Mouse (Mus musculus) layer of hippocampus, adult 11-12 months (tissue): ENCODE data around the gene Stox2.
A peak's percentile ranks its signal among the peaks of the same experiment; 100 is the strongest.
"Not testable (repeated sequence)": the region's sequence is repeated elsewhere in the genome, so short reads cannot be mapped to it uniquely, and the experiment has no call there.

Experiments used
- DNase-seq: peaks from one replicate; pipeline ENCODE4 v3.0.0; 2022; ENCODE audit warnings: low spot score

Stox2 gene

GRCm38 (mm10) chr8:47446312-47447046, at the start of gene Stox2:
Gene Stox2 (minus strand): TSS chr8:47446362.
- DNase-seq: no peak

DNA sequence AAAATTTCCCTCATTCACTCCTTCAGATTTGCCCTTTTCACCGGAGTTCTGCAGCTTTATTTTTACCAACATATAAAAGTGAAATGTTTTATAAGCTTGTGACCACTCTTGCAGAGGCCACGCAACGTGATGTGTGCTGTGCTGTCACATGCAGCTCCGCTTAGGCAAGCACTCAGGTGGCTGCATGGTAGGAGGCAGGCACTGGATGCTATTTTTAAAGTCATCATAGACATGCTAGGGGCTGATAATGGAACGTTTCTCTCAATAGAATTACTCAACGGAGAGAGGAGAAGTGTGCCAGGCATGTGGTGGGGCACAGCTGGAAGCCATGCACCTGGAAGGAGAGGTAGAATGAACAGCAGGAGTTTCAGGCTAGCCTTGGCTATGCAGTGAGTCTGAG, 49.3 kb upstream of the Stox2 start:
- DNase-seq: no peak

GRCm38 (mm10) chr8:47494602-47495153, 48.5 kb upstream of the Stox2 start:
- DNase-seq: no peak

- no peak for DNase-seq
Measured at GRCm38 (mm10) chr8:47493106-47493505, 46.9 kb upstream of the Stox2 start.

DNA sequence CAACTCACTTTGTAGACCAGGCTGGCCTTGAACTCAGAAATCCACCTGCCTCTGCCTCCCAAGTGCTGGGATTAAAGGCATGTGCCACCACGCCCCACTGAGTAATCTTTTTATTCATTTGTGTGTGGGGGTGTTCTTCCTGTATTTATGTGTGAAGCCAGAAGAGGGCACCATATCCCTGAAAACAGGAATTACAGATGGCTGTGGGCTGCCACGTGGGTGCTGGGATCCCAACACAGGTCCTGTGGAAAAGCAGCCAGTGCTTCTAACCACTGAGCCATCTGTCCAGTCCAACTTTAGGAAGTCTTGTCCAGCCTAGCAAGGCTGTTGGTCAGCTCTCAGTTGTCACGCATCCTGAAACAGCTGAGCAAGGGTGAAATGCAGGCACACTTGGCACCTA, 41.1 kb upstream of the Stox2 start:
- no peak for DNase-seq

DNA sequence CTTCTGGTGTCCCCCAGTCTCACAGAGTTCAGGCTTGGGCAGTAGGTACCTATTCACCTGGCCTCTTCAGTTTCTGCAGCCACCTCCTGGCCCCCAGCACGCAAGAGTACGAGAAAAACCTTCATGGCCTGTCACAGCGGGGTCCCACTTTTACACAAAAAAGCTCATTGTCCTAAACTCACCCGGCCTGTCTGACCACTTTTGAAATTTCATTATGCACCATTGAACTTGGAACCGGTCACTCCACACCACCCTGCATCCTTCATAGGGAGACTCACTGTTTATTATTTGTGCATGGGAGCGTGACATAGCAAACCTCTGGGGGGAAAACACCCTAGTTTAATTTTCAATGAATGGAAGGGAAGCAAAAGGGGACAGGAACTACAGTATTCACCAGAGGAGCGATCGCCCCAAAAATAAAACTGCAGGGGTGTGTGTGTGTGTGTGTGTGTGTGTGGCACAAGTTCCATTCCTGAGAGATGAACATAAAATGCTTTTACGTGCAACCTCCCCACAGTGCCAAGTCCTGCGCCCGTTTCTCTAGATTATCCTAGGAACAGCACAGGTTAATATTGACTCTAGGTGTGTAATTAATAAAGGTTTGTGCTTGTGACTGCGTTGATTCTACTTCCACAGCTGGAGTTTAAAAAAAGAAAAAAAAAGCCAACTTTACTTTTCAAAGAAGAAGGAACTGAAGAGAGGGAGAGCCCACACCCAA, 36.4 kb upstream of the Stox2 start:
- DNase-seq: no peak

- no peak for DNase-seq
Measured at GRCm38 (mm10) chr8:47480039-47480438, 33.9 kb upstream of the Stox2 start.

GRCm38 (mm10) chr8:47461650-47462049, 15.5 kb upstream of the Stox2 start:
- peak; percentile 52 for DNase-seq

DNA sequence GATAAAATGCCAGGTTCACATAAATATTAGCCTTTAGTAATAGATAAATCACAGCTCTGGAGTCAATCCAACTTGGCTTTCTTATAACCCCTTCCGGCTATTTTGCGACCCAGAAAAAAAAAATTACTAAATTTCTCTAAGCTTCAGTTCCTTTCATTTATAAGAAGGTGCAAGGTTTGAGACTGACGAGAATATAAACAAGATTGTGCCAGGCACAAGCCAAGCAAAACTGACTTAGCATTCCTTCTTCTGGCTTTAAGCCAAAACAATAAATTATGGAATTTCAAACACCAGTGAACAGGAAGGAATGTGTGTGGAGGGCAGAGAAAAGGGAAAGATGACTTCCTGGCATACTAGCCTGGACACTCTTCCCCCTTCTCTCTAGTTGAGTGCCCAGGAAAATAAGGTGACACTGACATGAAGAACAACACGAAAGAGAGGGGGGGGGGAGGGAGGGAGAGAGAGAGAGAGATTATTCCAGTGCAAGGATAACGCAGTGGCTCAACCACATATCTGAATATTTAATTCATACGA, 13.1 kb upstream of the Stox2 start:
- no peak for DNase-seq

GRCm38 (mm10) chr8:47458591-47458990, 12.4 kb upstream of the Stox2 start:
- no peak for DNase-seq

DNA sequence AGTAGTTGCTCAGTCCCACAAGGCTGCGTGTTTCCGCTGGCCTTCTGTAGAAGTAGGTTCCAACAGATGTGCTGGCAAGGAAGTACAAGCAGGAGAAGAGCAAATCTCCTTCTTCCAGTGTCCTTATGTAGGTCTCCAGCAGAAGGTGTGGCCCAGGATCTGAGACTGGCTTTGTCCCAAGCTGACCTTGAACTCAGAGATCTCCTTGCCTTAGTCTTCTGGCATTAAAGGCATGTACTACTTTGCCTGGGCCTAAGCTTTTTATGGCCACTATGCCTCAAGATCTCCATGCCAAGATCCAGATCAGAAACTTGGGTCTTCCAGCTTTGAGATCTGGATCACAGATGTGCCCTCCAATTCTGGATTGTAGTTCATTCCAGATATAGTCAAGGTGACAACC, 3.0 kb upstream of the Stox2 start:
- not testable (repeated sequence) for DNase-seq

GRCm38 (mm10) chr8:47439271-47439670, 6.9 kb downstream of the Stox2 start:
- no peak for DNase-seq

DNA sequence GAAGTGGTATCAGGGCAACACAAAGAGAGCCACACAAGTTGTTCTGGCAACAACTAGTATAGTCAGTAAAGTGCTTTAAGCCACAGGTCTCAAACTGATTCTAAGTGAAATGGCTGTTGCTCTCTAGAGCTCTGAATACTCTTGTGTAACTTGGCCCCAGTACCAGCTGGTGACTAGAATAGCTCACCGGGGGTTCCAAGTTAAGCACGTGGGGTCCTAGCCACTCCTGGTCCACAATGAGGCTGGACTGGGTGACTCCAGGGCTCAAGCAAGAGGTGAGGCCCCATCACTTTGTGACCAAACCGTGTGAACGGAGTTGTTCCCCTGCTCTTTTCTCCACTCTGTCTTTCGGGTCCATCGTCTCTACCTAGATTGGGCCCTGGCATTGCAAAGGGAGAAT, 8.2 kb downstream of the Stox2 start:
- DNase-seq: no peak

GRCm38 (mm10) chr8:47435861-47436260, 10.3 kb downstream of the Stox2 start:
- no peak for DNase-seq

GRCm38 (mm10) chr8:47435412-47435811, 10.8 kb downstream of the Stox2 start:
- no peak for DNase-seq

DNA sequence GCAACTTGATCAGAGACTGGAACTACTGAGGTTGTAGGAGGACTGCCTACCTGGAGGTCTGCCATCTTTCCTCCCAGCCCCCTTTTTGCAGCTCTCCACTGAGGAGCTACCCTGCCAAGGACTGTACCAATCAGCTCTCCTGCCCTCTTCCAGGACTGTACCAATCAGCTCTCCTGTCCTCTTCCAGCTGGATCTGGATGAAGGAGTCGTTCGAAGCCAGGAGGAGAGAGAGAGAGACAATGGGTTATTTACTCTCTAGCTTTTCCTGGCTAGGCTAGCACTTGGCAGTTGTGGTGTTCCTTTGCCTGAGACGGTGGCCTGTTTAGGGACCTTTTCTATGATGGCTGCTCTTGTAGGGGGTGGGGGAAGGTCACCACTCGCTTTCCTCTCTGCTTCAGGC, 14.9 kb downstream of the Stox2 start:
- DNase-seq: peak; percentile 32

DNA sequence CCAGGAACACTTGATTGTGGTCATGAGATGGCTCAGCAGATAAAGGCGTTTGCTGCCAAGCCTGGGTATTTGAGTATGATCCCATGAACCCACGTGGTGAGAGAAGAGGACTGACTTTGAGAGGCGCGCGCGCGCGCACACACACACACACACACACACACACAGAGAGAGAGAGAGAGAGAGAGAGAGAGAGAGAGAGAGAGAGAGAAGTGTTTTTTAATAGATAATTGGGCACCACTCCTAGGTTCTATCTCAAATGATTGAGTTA, 32.0 kb downstream of the Stox2 start:
- not testable (repeated sequence) for DNase-seq

DNA sequence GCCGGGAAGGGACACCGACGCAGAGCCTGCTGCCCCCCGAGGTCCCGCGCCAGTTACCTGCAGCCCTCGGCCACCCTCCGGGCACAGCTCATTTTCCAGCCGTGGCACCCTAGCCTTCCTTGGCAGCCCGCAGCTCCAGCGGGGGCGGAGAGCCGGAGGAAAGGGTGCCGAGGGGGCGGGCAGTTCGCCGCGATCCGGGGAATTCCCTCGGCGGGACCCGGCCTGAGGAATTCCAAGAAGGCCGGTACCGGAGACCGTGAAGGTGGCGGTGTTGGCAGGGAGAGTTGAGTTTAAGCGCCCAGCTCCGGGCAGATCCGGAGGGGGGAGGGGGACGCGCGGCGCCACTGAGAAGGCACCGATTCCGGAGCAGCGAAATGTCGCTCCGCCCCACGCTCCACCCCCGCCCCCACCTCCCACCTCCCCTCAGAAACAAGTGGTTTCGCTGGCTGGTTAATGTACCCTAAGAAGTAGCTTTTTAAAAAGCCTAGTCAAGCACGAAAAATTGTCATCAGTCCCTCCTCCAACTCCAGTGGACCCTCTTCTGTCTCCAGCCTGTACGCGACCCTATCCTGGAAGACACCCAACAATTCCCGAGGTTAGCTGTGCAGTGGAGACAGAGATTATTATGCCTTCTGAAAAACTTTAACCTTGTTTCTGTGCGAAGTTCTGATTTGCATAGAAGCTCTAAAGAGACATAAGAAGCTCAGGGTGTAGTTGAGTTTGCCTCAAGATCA, 32.5 kb downstream of the Stox2 start:
- peak; percentile 58 for DNase-seq

GRCm38 (mm10) chr8:47412696-47413523, 33.3 kb downstream of the Stox2 start:
- no peak for DNase-seq

DNA sequence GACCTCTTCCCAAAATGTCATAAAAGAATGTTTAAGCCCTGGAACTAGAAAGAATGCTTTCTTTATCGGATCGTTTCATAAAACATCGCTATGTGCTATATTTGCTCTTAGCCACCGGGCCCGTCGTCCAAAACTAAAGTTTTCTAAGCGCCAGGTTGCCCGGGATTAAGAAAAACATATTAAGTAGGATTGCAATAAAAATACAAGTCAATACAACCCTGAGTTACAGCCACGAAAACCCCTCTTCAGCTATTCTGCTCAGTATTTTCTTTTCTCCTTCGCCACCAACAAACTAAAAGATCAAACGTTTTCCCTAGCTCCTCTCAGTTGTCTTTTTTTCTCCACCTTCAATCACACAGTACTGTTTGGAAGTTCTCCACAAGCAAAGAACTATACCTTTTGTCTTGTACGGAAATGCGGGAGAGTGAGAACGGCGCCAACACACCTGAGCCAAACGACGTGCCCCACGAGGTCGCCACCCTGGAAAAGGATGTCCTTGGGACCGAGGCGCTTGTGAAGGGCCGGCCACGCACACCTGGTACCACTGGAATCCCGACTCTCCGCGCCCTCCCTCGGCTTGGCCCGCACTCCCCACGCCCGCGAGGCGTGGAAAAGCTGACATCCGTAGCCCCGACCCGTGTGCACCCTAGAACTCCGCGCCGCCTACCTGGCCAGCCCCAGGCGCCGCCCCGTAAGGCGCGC, 34.0 kb downstream of the Stox2 start:
- DNase-seq: no peak

DNA sequence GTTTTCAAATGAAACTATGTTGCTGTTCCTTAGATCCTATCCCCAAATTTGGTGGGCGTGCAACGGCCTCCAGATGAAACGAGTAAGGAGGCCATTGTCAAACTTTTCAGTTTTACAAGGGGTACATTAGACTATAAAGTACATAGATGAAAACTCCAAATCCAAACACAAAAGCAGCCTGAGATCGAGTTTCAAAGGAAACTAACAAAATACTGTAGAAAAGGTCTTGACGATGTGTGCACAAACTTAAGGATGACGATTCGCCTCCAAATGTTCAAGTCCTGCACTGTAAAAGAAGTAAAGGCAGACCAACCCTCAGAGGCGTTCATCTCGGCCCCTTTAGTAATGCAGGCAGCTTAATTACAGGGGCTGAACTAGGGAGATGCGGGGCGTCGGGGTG, 34.8 kb downstream of the Stox2 start:
- DNase-seq: no peak
